ENCODE assay signal across 8 mouse cellular contexts in the genomic region with DNA sequence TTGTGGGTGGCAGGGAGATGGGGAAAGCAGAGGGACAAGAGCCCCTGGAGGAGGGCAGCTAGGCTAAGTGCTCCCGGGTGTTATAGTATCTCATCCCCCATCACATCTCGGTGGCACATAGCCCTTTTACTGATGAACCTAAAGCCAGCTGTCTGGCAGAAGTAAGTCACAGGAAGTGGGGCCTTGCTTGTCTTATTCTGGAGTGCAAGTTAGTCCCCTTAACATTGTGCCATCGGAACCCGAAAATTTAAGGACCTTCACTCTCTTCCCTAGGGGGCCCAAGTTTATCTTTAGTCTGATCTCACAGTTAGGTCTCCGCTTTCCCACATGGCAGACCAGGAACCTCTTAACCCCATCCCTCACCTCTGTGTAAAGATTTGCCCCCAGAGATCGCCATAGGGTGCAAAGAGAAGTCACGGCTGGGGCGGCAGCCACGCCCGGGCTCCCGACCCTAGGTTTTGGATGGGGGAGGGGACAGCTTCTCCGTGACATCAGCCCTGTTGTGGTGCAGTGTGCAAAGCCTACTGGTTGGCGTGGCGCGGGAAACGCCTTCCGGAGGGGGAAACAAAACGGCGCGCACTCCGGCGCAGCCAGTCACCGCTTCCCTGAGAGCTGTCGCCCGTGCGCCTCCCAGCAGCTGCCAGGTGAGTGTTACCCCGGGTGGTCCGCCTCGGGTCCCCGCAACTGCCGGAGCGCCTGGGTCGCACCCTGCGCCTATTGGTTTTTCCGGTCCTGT. TPM values are rescaled to one million over a fixed set of nuclear protein-coding genes. Genes with fewer than 3 reads are reported as not detected.
DNase-seq lines count a peak whose midpoint lies in the region; ATAC-seq and TF ChIP-seq lines count a peak whose summit lies in the region.

No protein-coding gene starts in this region.

- H3K4me1 ChIP-seq in G1E (ENCODE audit: insufficient read depth, low read depth, low read length) = peaks cover 5% of the 10 kb centered on the region; the same call in 1 of the 2 replicates
- H3K4me1 ChIP-seq in forebrain, embryonic 15.5 days = peaks cover 37% of the 10 kb centered on the region
- H3K4me1 ChIP-seq in lung, embryonic 14.5 days (ENCODE audit: insufficient read depth) = peaks cover 43% of the 10 kb centered on the region

- H3K4me3 ChIP-seq in G1E (ENCODE audit: low read depth, low read length) = 0 out of 2 replicates have a peak overlapping the region, but pooled peaks have one; percentile 17
- H3K4me3 ChIP-seq in forebrain, embryonic 15.5 days = peak overlapping the region; percentile 52
- peak overlapping the region; percentile 72 for H3K4me3 ChIP-seq in layer of hippocampus, adult 2 months
- peak overlapping the region; percentile 68 for H3K4me3 ChIP-seq in lung, embryonic 14.5 days (ENCODE audit: low read depth, low read length)

- peak overlapping the region; percentile 50 for H3K9ac ChIP-seq in forebrain, embryonic 15.5 days (replicated peaks)
- peak overlapping the region; percentile 82 for H3K9ac ChIP-seq in lung, embryonic 14.5 days

- H3K36me3 ChIP-seq in G1E (replicated peaks) = no peaks in the 10 kb centered on the region
- H3K36me3 ChIP-seq in forebrain, embryonic 15.5 days = no peaks in the 10 kb centered on the region
- H3K36me3 ChIP-seq in lung, embryonic 14.5 days (ENCODE audit: insufficient read depth) = peaks cover 9% of the 10 kb centered on the region; the same call in 1 of the 2 replicates

- no peak for TF ChIP-seq CTCF in G1E (IDR thresholded peaks at IDR 0.05; ENCODE audit: low read depth, low read length)
- no peak; the same call in 1 of the 2 replicates for TF ChIP-seq CTCF in layer of hippocampus, adult 2 months (conservative IDR thresholded peaks at IDR 0.05)
- TF ChIP-seq CTCF in lung, embryonic 14.5 days (IDR thresholded peaks at IDR 0.05; ENCODE audit: low read depth) = no peak

- 0 out of 2 replicates have a peak overlapping the region, but pooled peaks have one; percentile 39 for H3K27ac ChIP-seq in forebrain, embryonic 15.5 days (replicated peaks)
- peak overlapping the region; percentile 87 for H3K27ac ChIP-seq in layer of hippocampus, adult 2 months
- H3K27ac ChIP-seq in lung, embryonic 14.5 days (ENCODE audit: low read depth) = peak overlapping the region; percentile 99

- ATAC-seq in G1E (ENCODE audit: extremely low read depth, insufficient number of reproducible peaks, low FRiP score, poor library complexity, severe bottlenecking) = no peak
- peak; percentile 88 for ATAC-seq in forebrain, embryonic 15.5 days (replicated peaks)
- peak; percentile 72 for ATAC-seq in lung, embryonic 14.5 days (ENCODE audit: insufficient read depth)
- peak; percentile 84 for ATAC-seq in neutrophil, adult 5-6 weeks (ENCODE audit: extremely low read depth, insufficient number of reproducible peaks, low FRiP score, poor library complexity, severe bottlenecking)

- 1% methylated on average over 35 of the region's 35 CpGs for WGBS in forebrain, embryonic 15.5 days
- under 1% methylated on average over 35 of the region's 35 CpGs for WGBS in lung, embryonic 14.5 days

- intact Hi-C loops in heart, postnatal 25 days (cut with DNase I) = no loop called here

- no peaks in the 10 kb centered on the region for H3K9me3 ChIP-seq in G1E (replicated peaks)
- H3K9me3 ChIP-seq in forebrain, embryonic 15.5 days = no peaks in the 10 kb centered on the region
- no peaks in the 10 kb centered on the region for H3K9me3 ChIP-seq in lung, embryonic 14.5 days (ENCODE audit: low read depth, low read length)

- H3K27me3 ChIP-seq in G1E (ENCODE audit: insufficient read depth, low read length) = peaks cover 27% of the 10 kb centered on the region
- H3K27me3 ChIP-seq in forebrain, embryonic 15.5 days = no peaks in the 10 kb centered on the region
- no peaks in the 10 kb centered on the region for H3K27me3 ChIP-seq in lung, embryonic 14.5 days (ENCODE audit: insufficient read depth, low read length)

- DNase-seq in G1E (ENCODE audit: low spot score) = no peak
- peak; percentile 22 for DNase-seq in cerebellum, adult 11 months
- peak; percentile 87 for DNase-seq in heart, postnatal 25 days (ENCODE audit: low spot score)
- DNase-seq in layer of hippocampus, adult 2 months (ENCODE audit: low spot score in 2 of 2) = peak; percentile 81 to 86
- DNase-seq in lung, embryonic 14.5 days = peak; percentile 97
- peak; percentile 81 for DNase-seq in testis, postnatal 14 days (ENCODE audit: low spot score)

- H3K4me2 ChIP-seq in forebrain, embryonic 15.5 days (replicated peaks) = peak overlapping the region; percentile 84
- peak overlapping the region; percentile 90 for H3K4me2 ChIP-seq in lung, embryonic 14.5 days

RNA-seq across cellular contexts. Expression of a gene that starts 8.9 kb away (rescaled TPM):
- total RNA-seq in G1E (2014; fragmentation: Nextera tagmentation) (not detected in 2 replicates), G1E (2017) (0.29 and 0.38 TPM in 2 replicates)
- polyA plus RNA-seq in G1E (2012) = 0.05 and 0.06 TPM in 2 replicates
- polyA plus RNA-seq in forebrain, embryonic 15.5 days (2015; fragmentation: Nextera tagmentation; extraction: Ambion mirVana) = 17.7 and 18.0 TPM in 2 replicates
- total RNA-seq in heart, postnatal 25 days (2021) = 10 to 100 TPM; 48.0 to 56.7 TPM
- total RNA-seq in layer of hippocampus, adult 2 months (2021) = 100 to 1,000 TPM; 220 to 231 TPM
- 271 and 297 TPM in 2 replicates for polyA plus RNA-seq in lung, embryonic 14.5 days (2014; fragmentation: Nextera tagmentation; extraction: Ambion mirVana)
- 27.5 and 32.7 TPM in 2 replicates for total RNA-seq in neutrophil, adult 5-6 weeks (2017)

RNA-seq across cellular contexts. Expression of a gene that starts 37.1 kb away (rescaled TPM):
- total RNA-seq in G1E (2014; fragmentation: Nextera tagmentation) = not detected in 2 replicates
- 0.98 and 1.7 TPM in 2 replicates for total RNA-seq in G1E (2017)
- polyA plus RNA-seq in G1E (2012) = 5.2 and 5.4 TPM in 2 replicates
- 15.5 and 16.8 TPM in 2 replicates for polyA plus RNA-seq in forebrain, embryonic 15.5 days (2015; fragmentation: Nextera tagmentation; extraction: Ambion mirVana)
- total RNA-seq in heart, postnatal 25 days (2021) = 10 to 100 TPM; 12.9 to 14.6 TPM
- total RNA-seq in layer of hippocampus, adult 2 months (2021) = 10 to 100 TPM; 11.8 to 12.1 TPM
- 75.4 and 79.5 TPM in 2 replicates for polyA plus RNA-seq in lung, embryonic 14.5 days (2014; fragmentation: Nextera tagmentation; extraction: Ambion mirVana)
- 0.47 TPM in 1 of 2 replicates, not detected in the other for total RNA-seq in neutrophil, adult 5-6 weeks (2017)

RNA-seq across cellular contexts. Expression of a gene that starts 50.4 kb away (rescaled TPM):
- total RNA-seq in G1E (2014; fragmentation: Nextera tagmentation) = not detected in 2 replicates
- 0.11 TPM in 1 of 2 replicates, not detected in the other for total RNA-seq in G1E (2017)
- 0.04 TPM in 1 of 2 replicates, not detected in the other for polyA plus RNA-seq in G1E (2012)
- 0.45 and 1.3 TPM in 2 replicates for polyA plus RNA-seq in forebrain, embryonic 15.5 days (2015; fragmentation: Nextera tagmentation; extraction: Ambion mirVana)
- 1 to 10 TPM; 2.0 to 2.3 TPM for total RNA-seq in heart, postnatal 25 days (2021)
- total RNA-seq in layer of hippocampus, adult 2 months (2021) = 1 to 10 TPM; 2.9 to 3.2 TPM
- 11.4 and 63.9 TPM in 2 replicates for polyA plus RNA-seq in lung, embryonic 14.5 days (2014; fragmentation: Nextera tagmentation; extraction: Ambion mirVana)
- not detected in 2 replicates for total RNA-seq in neutrophil, adult 5-6 weeks (2017)

Comparison
In these comparisons a context has a peak if more than half of its experiments do, and no peak if none do; other contexts are left out.
1. H3K4me3 ChIP-seq: peak in every context shown above with its lines; median percentile 72 in layer of hippocampus, adult 2 months; 68 in lung, embryonic 14.5 days; 52 in forebrain, embryonic 15.5 days; 17 in G1E.
2. H3K27ac ChIP-seq: peak in every context shown above with its lines; median percentile 99 in lung, embryonic 14.5 days; 87 in layer of hippocampus, adult 2 months; 39 in forebrain, embryonic 15.5 days.
3. RNA of a gene that starts 8.9 kb away (total RNA-seq): 220 to 231 TPM in layer of hippocampus, adult 2 months, 48.0 to 56.7 TPM in heart, postnatal 25 days and 27.5 to 32.7 TPM in neutrophil, adult 5-6 weeks; 0.29 to 0.38 TPM in G1E; every median in the first group is over 10 times any median in the second.